Mouse (Mus musculus): ENCODE measurements around the gene Spag5.

GRCm38 (mm10) chr11:78364103-78364502 is 62.8 kb downstream of the Spag5 start:
- TF ChIP-seq CTCF (IDR thresholded peaks at IDR 0.05; ENCODE audit: low read depth, low read length) (no peak), POLR2A (IDR thresholded peaks at IDR 0.05; ENCODE audit: insufficient read depth, low read length) (no peak), EP300 (IDR thresholded peaks at IDR 0.05; ENCODE audit: insufficient read depth, low read depth, low read length) (no peak)

Data from ES-Bruce4 (cell line).